Mouse (Mus musculus) layer of hippocampus, postnatal 14 days (tissue): ENCODE measurements around the gene Ptprb. TPM values are rescaled to one million over a fixed set of nuclear protein-coding genes. Genes with fewer than 3 reads are reported as not detected.

ENCODE experiments used
- DNase-seq, 2 experiments: peaks; one replicate each; pipeline ENCODE4 v3.0.0; 2021 to 2022; ENCODE audit warnings: low spot score in 2 of 2, mixed read lengths in 1 of 2
- total RNA-seq, 2 experiments: library from RNA; stranded (reverse); gene quantifications; 2 replicates each; pipeline ENCODE4 v1.2.3; 2021

Ptprb gene
- total RNA-seq, 2 experiments from 2014 or later: 25.6 to 26.0 TPM

GRCm38 (mm10) chr10:116291153-116291755 is 15.9 kb downstream of the Ptprb start:
- peak; percentile 24 to 27 for DNase-seq

- no peak for DNase-seq
Observed at GRCm38 (mm10) chr10:116296439-116296838, 21.1 kb downstream of the Ptprb start.

- no peak for DNase-seq
Observed at GRCm38 (mm10) chr10:116297854-116298253, 22.5 kb downstream of the Ptprb start.

GRCm38 (mm10) chr10:116300824-116301223 is 25.5 kb downstream of the Ptprb start:
- no peak for DNase-seq

- no peak for DNase-seq
Observed at GRCm38 (mm10) chr10:116301258-116301657, 25.9 kb downstream of the Ptprb start.

- no peak for DNase-seq
Observed at GRCm38 (mm10) chr10:116304355-116304754, 29.0 kb downstream of the Ptprb start.

- no peak for DNase-seq
Observed at GRCm38 (mm10) chr10:116309460-116309859, 34.1 kb downstream of the Ptprb start.

GRCm38 (mm10) chr10:116310516-116311210 is 35.3 kb downstream of the Ptprb start:
- DNase-seq: no peak

- DNase-seq: peak; percentile 76 to 86
Observed at GRCm38 (mm10) chr10:116319246-116319645, 43.9 kb downstream of the Ptprb start.

GRCm38 (mm10) chr10:116329086-116329485 is 53.8 kb downstream of the Ptprb start:
- no peak for DNase-seq

GRCm38 (mm10) chr10:116330458-116330857 is 55.1 kb downstream of the Ptprb start:
- peak; percentile 72 to 90 for DNase-seq

GRCm38 (mm10) chr10:116330961-116331510 is 55.7 kb downstream of the Ptprb start:
- no peak for DNase-seq

GRCm38 (mm10) chr10:116333666-116334065 is 58.3 kb downstream of the Ptprb start:
- DNase-seq: no peak

- DNase-seq: no peak
Observed at GRCm38 (mm10) chr10:116334120-116334519, 58.8 kb downstream of the Ptprb start.

- DNase-seq: no peak
Observed at GRCm38 (mm10) chr10:116335328-116335727, 60.0 kb downstream of the Ptprb start.

GRCm38 (mm10) chr10:116341194-116341593 is 65.9 kb downstream of the Ptprb start:
- DNase-seq: no peak

GRCm38 (mm10) chr10:116346618-116347184 is 71.4 kb downstream of the Ptprb start:
- no peak for DNase-seq

GRCm38 (mm10) chr10:116349004-116349403 is 73.7 kb downstream of the Ptprb start:
- DNase-seq: no peak

GRCm38 (mm10) chr10:116350532-116350931 is 75.2 kb downstream of the Ptprb start:
- DNase-seq: no peak

GRCm38 (mm10) chr10:116354372-116354771 is 79.0 kb downstream of the Ptprb start:
- DNase-seq: no peak

- DNase-seq: peak; percentile 37 to 82
Observed at GRCm38 (mm10) chr10:116362181-116362580, 86.9 kb downstream of the Ptprb start.

GRCm38 (mm10) chr10:116362645-116363044 is 87.3 kb downstream of the Ptprb start:
- DNase-seq: no peak
